Mouse (Mus musculus) frontal cortex, postnatal 14 days (tissue): ENCODE measurements at regions not wholly inside any gene's neighbourhood (a gene's known extent, or its start where the extent isn't known, plus 50 kb on each side); places are given as distances from the start of the nearest gene placed in this dataset.

Experiments used
- DNase-seq, 2 experiments: peaks; one replicate each; pipeline ENCODE4 v3.0.0; 2022; ENCODE audit warnings: low spot score in 2 of 2

DNA sequence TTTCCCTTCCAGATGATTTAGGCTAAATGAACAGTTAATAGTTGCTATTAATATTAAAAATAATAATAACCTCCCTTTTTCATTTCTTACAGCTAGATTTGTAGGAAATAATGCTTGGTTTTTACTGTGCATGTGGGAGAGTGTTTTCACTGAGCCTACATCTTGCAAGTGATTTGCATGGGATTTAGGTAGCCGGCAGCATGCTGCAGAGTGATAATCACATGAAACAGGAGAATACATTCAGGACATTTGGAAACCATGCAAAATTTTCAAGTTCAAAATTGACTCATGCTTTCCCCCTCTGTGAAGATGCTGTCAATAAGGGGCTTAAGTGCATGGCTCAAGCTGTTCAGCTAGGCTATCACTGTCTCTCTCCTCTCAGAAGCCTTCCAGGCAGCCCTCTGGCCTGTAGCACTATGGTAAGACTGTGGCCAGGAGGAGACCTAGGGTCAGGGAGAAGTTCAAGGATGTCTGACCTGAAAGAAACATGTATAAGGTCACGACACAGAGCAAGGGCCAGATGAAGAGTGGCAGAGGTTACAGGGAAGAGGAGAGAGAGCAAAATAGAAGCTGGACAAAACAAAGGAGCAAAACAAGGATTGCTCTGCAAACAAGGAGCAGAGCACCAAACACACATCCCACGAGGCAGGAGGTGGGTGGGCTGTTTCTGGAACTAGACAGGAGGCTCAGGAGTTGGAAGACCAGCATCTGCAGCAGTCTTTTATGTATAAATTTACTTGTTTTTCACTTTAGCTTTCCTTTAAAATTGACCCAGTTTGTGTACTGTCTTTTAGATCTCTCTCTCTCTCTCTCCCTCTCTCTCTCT, 177.5 kb downstream of the Tmem161b start:
- DNase-seq = no peak

DNA sequence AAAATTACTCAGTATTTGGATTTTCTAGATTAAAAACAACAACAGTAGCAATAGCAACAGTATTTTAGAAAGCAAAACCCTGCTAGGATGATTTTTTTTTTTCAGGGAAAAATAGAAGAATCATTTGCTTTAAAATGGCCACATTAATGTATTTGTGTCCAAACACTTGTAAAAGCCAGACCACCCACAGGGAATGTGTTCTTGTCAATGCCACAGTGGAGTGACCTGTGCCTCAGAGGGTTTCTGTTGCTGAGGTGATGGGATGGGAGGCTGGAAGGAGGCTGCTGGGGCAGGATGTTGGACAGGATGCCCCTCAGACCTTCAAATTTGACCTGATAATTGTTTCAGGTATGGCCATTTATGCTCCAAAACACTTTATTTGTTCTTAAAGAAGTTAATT, 178.9 kb downstream of the Tmem161b start:
- no peak for DNase-seq

DNA sequence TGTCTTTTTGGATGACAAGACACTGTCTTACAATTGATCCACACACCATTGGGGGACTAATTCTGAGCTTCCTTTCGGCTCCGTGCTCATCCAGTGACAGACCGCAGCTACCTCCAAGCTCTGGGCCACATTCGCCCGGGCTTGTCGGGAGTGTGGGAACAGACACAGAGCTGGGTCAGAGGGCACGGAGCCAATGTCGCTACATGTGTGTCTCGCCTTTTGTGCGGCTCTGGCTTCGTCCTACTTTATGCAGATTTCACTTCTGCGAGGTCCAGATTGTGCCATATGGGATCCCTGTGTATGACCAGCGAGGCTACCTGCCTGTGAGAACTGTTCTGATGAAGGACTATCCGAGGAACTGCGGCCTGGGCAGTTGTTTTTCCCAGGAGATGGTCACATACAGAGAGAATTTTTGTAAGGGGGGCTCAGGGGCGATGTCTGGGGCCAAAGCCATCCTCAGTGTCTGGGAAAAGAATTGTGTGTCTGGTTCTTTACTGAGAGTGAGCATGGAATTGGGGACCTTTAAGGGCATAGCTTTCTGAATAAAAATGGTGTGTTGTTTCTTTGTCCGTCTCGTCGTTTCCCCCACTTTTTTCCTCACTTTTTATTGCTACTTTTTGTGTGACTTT, 182.6 kb downstream of the Tmem161b start:
- no peak for DNase-seq

DNA sequence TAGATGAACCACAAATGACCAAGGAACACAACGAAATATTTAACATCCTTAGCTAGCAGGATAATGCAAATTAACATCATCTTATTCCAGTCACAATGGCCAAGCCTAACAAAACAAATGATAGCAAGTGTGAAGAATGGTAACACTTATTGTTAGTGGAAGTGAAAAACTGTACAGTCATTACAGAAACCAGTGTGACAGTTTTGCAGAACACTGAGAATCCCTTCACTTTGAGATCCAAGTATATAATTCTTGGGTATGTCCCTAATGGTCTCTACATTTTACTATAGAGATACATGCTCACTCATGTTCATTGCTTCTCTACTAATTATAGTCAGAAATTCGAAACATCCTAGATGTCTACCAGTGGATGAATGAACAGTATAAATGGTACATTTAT, 212.3 kb downstream of the Tmem161b start:
- no peak for DNase-seq

DNA sequence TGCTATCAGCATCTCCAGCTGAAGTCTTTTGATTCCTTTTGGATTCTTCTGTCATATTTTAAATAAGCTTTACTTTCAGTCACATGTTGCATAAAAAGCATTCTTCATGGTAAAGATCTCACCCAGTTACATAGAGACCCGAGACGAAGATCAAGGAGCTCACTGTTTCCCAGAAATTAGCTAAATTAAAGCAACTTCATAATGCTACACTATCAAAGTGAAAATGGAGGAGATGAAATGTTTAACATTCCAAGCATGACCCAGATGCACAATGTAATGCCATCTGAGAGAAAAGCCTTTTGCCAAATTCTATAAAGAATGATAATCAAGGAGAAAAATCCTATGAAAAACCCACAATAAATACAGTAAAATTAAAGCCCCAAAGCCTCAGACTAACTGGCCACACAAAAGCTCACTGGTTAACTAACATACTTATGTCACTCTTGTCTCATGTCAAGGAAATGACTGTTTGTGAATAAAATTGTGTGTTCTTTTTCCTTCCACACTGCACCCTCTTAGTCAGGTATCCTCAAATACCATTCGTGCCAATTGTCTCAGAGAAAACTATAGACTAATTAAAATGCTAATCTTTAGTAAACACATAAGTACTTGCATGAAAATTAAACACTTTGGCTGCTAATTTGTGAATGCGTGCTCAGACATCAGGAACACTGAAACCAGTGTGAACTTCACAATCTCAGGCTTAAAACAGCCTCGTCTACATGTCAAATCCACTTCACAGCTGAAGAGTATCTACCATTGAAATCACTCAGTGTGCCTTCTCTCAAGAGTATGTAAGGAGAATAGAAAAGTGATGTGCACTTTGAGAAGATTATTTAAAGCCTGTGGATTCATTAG, 215.7 kb downstream of the Tmem161b start:
- DNase-seq = no peak

DNA sequence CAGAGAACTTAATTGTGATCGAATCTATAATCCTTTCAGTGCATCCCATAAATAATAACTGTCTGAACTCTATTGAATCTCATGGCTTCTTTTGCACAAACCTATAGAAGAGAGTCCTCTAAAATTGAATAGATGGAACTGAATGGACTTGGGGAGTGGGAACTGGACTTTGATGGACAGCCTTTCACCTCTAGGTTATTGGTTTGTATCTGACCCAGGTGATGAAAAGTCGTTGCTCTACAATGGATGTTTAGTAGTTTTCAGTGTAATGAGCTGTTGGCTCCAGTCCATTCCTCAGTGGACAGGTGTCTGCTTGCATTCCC, 216.3 kb downstream of the Tmem161b start:
- DNase-seq = no peak

DNA sequence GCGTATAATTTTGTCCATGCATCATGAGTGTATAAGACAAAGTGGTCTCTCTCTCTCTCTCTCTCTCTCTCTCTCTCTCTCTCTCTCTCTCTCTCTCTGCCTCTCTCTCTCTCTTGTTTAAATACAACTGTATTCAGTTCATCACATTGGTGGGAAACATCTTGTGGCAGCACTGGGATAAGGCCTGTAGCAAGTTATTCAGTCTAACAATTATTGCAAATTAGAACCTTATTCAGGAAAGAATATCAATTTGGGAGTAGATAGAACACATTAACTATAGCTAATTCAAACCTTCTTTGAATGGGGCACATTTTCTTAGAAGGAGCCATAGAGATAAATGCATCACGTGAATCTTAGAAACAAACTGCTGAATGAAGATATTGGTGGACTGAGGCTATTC, 226.4 kb downstream of the Tmem161b start:
- no peak for DNase-seq

DNA sequence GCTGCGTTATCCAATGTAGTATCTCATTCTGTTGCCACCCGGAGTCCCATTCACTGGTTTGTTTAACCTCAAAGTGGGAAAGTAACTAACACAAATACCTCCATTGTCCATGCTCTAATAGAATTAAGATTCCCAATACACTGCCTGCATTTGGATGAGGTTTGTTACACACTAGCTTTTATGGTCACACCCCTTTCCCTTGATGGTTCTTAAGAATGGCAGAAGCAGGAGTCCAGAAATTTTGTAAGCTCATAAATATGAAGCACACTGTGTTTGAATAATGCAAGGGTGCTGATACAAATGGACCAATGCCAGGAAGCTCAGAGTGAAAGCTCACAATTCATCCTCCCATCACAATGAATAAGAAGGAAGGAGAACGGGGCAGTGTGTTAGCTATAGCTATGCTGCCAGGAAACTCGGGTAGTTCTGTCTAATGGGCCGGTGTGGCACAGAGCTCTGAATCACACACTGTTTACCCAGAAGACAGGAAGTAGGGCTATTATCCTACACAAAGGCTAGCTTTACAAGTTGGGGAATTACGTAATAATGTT, 227.0 kb downstream of the Tmem161b start:
- peak; percentile 17 to 54 for DNase-seq
